In genomic region chr9:58272068-58272541, GRCm38 (mm10) we compare ENCODE assay signal across 21 mouse cellular contexts. TPM values are rescaled to one million over a fixed set of nuclear protein-coding genes. Genes with fewer than 3 reads are reported as not detected.
A peak's percentile ranks its signal among the peaks of the same experiment; 100 is the strongest.
DNase-seq lines count a peak whose midpoint lies in the region; ATAC-seq and TF ChIP-seq lines count a peak whose summit lies in the region.
"Had no signal": no experiment of that assay in that cellular context is flagged by ENCODE, and none has a peak within 500 bp of the region (broad histone marks: within the 10 kb centered on the region; RNA-seq: fewer than 3 reads in every experiment).

No protein-coding gene starts in this region.

- H3K9ac ChIP-seq in forebrain, embryonic 14.5 days (ENCODE audit: low read length): no peak overlapping the region
- H3K9ac ChIP-seq: forebrain, embryonic 12.5 days; hindbrain, embryonic 13.5 days; liver, embryonic 15.5 days; midbrain, embryonic 12.5 days; neural tube, embryonic 13.5 days had no signal

- no peak for TF ChIP-seq CTCF in kidney, adult 2 months (conservative IDR thresholded peaks at IDR 0.05; ENCODE audit: insufficient read depth, insufficient read length, low read depth, low read length)

- no peaks in the 10 kb centered on the region for H3K9me3 ChIP-seq in forebrain, embryonic 14.5 days (replicated peaks; ENCODE audit: control insufficient read depth, low read length)
- H3K9me3 ChIP-seq: forebrain, embryonic 12.5 days; heart, embryonic 10.5 days; hindbrain, embryonic 13.5 days; liver, embryonic 15.5 days; midbrain, embryonic 12.5 days; neural tube, embryonic 13.5 days had no signal

- no peak overlapping the region for H3K4me2 ChIP-seq in forebrain, embryonic 14.5 days (ENCODE audit: low read length)
- H3K4me2 ChIP-seq: forebrain, embryonic 12.5 days; hindbrain, embryonic 13.5 days; liver, embryonic 15.5 days; midbrain, embryonic 12.5 days; neural tube, embryonic 13.5 days had no signal

- no peak for TF ChIP-seq POLR2A in kidney, adult 2 months (IDR thresholded peaks at IDR 0.05; ENCODE audit: low read depth, low read length)

- no peak for ATAC-seq in forebrain, embryonic 14.5 days

- no peak overlapping the region for H3K4me3 ChIP-seq in kidney, adult 2 months (ENCODE audit: insufficient read depth, low read depth, low read length)
- no peak overlapping the region for H3K4me3 ChIP-seq in forebrain, embryonic 14.5 days (ENCODE audit: low read depth, low read length)
- H3K4me3 ChIP-seq: forebrain, embryonic 12.5 days; heart, embryonic 10.5 days; hindbrain, embryonic 13.5 days; liver, embryonic 15.5 days; midbrain, embryonic 12.5 days; neural tube, embryonic 13.5 days had no signal

- H3K4me1 ChIP-seq in kidney, adult 2 months (ENCODE audit: control insufficient read depth, insufficient read depth, low read length): peaks cover 19% of the 10 kb centered on the region
- no peaks in the 10 kb centered on the region for H3K4me1 ChIP-seq in forebrain, embryonic 14.5 days (ENCODE audit: control insufficient read depth, insufficient read depth, low read length)
- H3K4me1 ChIP-seq: hindbrain, embryonic 13.5 days had no signal

- H3K27me3 ChIP-seq in kidney, adult 2 months (replicated peaks; ENCODE audit: control insufficient read depth, insufficient read depth, low read length): no peaks in the 10 kb centered on the region
- no peaks in the 10 kb centered on the region for H3K27me3 ChIP-seq in splenic B cell, adult 2 months (ENCODE audit: control insufficient read depth, insufficient read depth, low read length, poor library complexity, severe bottlenecking)
- H3K27me3 ChIP-seq in forebrain, embryonic 14.5 days (replicated peaks; ENCODE audit: control insufficient read depth, insufficient read depth, low read length): no peaks in the 10 kb centered on the region
- H3K27me3 ChIP-seq: forebrain, embryonic 12.5 days; hindbrain, embryonic 13.5 days; liver, embryonic 15.5 days; midbrain, embryonic 12.5 days; neural tube, embryonic 13.5 days had no signal

- H3K27ac ChIP-seq in kidney, adult 2 months (ENCODE audit: insufficient read depth, low read depth, low read length): peak overlapping the region; percentile 35
- no peak overlapping the region for H3K27ac ChIP-seq in forebrain, embryonic 14.5 days (ENCODE audit: low read depth, low read length)
- H3K27ac ChIP-seq: forebrain, embryonic 12.5 days; heart, embryonic 10.5 days; hindbrain, embryonic 13.5 days; liver, embryonic 15.5 days; midbrain, embryonic 12.5 days; neural tube, embryonic 13.5 days had no signal

- peak; percentile 46 for DNase-seq in kidney, adult 2 months
- DNase-seq in kidney, adult 18-20 months: no peak
- DNase-seq in spleen, postnatal 36 days (ENCODE audit: low spot score in 2 of 2): peak; percentile 84 to 85
- DNase-seq in spleen, adult 12 weeks (ENCODE audit: low spot score): no peak
- peak; percentile 66 for DNase-seq in ZHBTc4 (ENCODE audit: low read depth, low spot score)
- peak; percentile 87 for DNase-seq in splenic B cell, adult 2 months (ENCODE audit: low read depth, low spot score)
- DNase-seq in forebrain, embryonic 14.5 days (ENCODE audit: low spot score): no peak
- DNase-seq in thymus, postnatal 0 days (ENCODE audit: low spot score): no peak
- DNase-seq: adrenal gland, adult 8-10 months; cerebellum, adult 9-11 months; heart, postnatal 14 days; kidney, postnatal 4 days; layer of hippocampus, adult 9-11 months; thymus, postnatal 36 days had no signal

- 73% methylated on average over 2 of the region's 2 CpGs for WGBS in kidney, adult 2 months
- 79% methylated on average over 2 of the region's 2 CpGs for WGBS in forebrain, embryonic 14.5 days

- no peaks in the 10 kb centered on the region for H3K36me3 ChIP-seq in kidney, adult 2 months (ENCODE audit: control insufficient read depth, insufficient read depth, low read length)
- H3K36me3 ChIP-seq in splenic B cell, adult 2 months (ENCODE audit: control insufficient read depth, insufficient read depth, low read length, poor library complexity, severe bottlenecking): no peaks in the 10 kb centered on the region
- no peaks in the 10 kb centered on the region for H3K36me3 ChIP-seq in forebrain, embryonic 14.5 days (ENCODE audit: control insufficient read depth, insufficient read depth, low read length)
- H3K36me3 ChIP-seq: forebrain, embryonic 12.5 days; heart, embryonic 10.5 days; hindbrain, embryonic 13.5 days; liver, embryonic 15.5 days; midbrain, embryonic 12.5 days; neural tube, embryonic 13.5 days had no signal

RNA-seq across cellular contexts. Expression of gene Stoml1, which starts 19.1 kb away (rescaled TPM):
- polyA plus RNA-seq in kidney, adult 2 months (2012; rRNA removed): 32.5 and 32.6 TPM in 2 replicates
- polyA plus RNA-seq in forebrain, embryonic 14.5 days (2014; fragmentation: Nextera tagmentation; extraction: Ambion mirVana): 75.1 and 81.1 TPM in 2 replicates
- 48.3 and 55.1 TPM in 2 replicates for polyA plus RNA-seq in thymus, postnatal 0 days (2015; fragmentation: Nextera tagmentation; extraction: Ambion mirVana)

RNA-seq across cellular contexts. Expression of gene Pml, which starts 22.5 kb away (rescaled TPM):
- polyA plus RNA-seq in kidney, adult 2 months (2012; rRNA removed): 27.0 and 27.6 TPM in 2 replicates
- polyA plus RNA-seq in forebrain, embryonic 14.5 days (2014; fragmentation: Nextera tagmentation; extraction: Ambion mirVana): 5.3 and 6.0 TPM in 2 replicates
- 17.8 and 18.3 TPM in 2 replicates for polyA plus RNA-seq in thymus, postnatal 0 days (2015; fragmentation: Nextera tagmentation; extraction: Ambion mirVana)

RNA-seq across cellular contexts. Expression of gene Loxl1, which starts 40.9 kb away (rescaled TPM):
- 32.3 and 41.8 TPM in 2 replicates for polyA plus RNA-seq in kidney, adult 2 months (2012; rRNA removed)
- polyA plus RNA-seq in forebrain, embryonic 14.5 days (2014; fragmentation: Nextera tagmentation; extraction: Ambion mirVana): 9.2 and 11.1 TPM in 2 replicates
- polyA plus RNA-seq in thymus, postnatal 0 days (2015; fragmentation: Nextera tagmentation; extraction: Ambion mirVana): 4.3 and 4.7 TPM in 2 replicates
- polyA plus RNA-seq: inflammation-experienced regulatory T-cells, adult 6 months had no signal

Comparison
In these comparisons a context has a peak if more than half of its experiments do, and no peak if none do; other contexts are left out.
1. DNase-seq: peak in kidney, adult 2 months (single experiment), spleen, postnatal 36 days (2 of 2), ZHBTc4 (single experiment) and splenic B cell, adult 2 months (single experiment); none in kidney, adult 18-20 months (single experiment), spleen, adult 12 weeks (single experiment), forebrain, embryonic 14.5 days (single experiment) and thymus, postnatal 0 days (single experiment).